Mouse (Mus musculus): ENCODE results near the gene Cdr2. TPM values are rescaled to one million over a fixed set of nuclear protein-coding genes. Genes with fewer than 3 reads are reported as not detected.
A peak's percentile ranks its signal among the peaks of the same experiment; 100 is the strongest.
"Not testable (repeated sequence)": the region's sequence is repeated elsewhere in the genome, so short reads cannot be mapped to it uniquely, and the experiment has no call there.

Gene Cdr2
- 18.1 and 21.2 TPM in 2 replicates for polyA plus RNA-seq (2015; fragmentation: Nextera tagmentation; extraction: Ambion mirVana)

- Histone ChIP-seq H3K4me1 (ENCODE audit: insufficient read depth) (peaks cover 7% of the 10 kb centered on the region; the same call in 1 of the 2 replicates), H3K36me3 (replicated peaks; ENCODE audit: insufficient read depth, low read length) (no peaks in the 10 kb centered on the region), H3K9me3 (ENCODE audit: low read length) (no peaks in the 10 kb centered on the region), H3K27ac (ENCODE audit: low read depth) (peak within 1 kb of the TSS; percentile 93), H3K4me2 (ENCODE audit: low read depth, low read length) (peak within 1 kb of the TSS; percentile 96), H3K9ac (replicated peaks) (peak within 1 kb of the TSS; percentile 81), H3K27me3 (ENCODE audit: insufficient read depth, low read length) (peaks cover 4% of the 10 kb centered on the region; the same call in 1 of the 2 replicates), H3K4me3 (ENCODE audit: low read depth, low read length) (peak within 1 kb of the TSS; percentile 85)
- TF ChIP-seq EP300 (IDR thresholded peaks at IDR 0.05; ENCODE audit: low read depth): no peak
- TF ChIP-seq CTCF (IDR thresholded peaks at IDR 0.05; ENCODE audit: low read depth): no peak
- WGBS (ENCODE audit: insufficient replicate concordance): under 1% methylated on average over 46 of the region's 46 CpGs
- ATAC-seq (peak; percentile 90), DNase-seq (peak; percentile 93)
Measured at GRCm38 (mm10) chr7:120982200-120982841, at the start of gene Cdr2, which contains the start of gene Mfsd13b. TSS of gene Cdr2 (minus strand) at chr7:120982312. TSS of gene Mfsd13b (plus strand) at chr7:120982509.

GRCm38 (mm10) chr7:121029947-121030346, 47.8 kb upstream of the Cdr2 start:
- not testable (repeated sequence) for H3K4me1 ChIP-seq (ENCODE audit: insufficient read depth); H3K9ac ChIP-seq (replicated peaks); DNase-seq; H3K9me3 ChIP-seq (ENCODE audit: low read length); H3K27ac ChIP-seq (ENCODE audit: low read depth); ATAC-seq; H3K4me3 ChIP-seq (ENCODE audit: low read depth, low read length); H3K36me3 ChIP-seq (replicated peaks; ENCODE audit: insufficient read depth, low read length); H3K4me2 ChIP-seq (ENCODE audit: low read depth, low read length); H3K27me3 ChIP-seq (ENCODE audit: insufficient read depth, low read length)

GRCm38 (mm10) chr7:121026300-121026699, 44.2 kb upstream of the Cdr2 start:
- ATAC-seq (no peak), DNase-seq (no peak)
- H3K9ac ChIP-seq (replicated peaks): no peak overlapping the region
- WGBS (ENCODE audit: insufficient replicate concordance): 55% methylated on average over 3 of the region's 3 CpGs
- TF ChIP-seq EP300 (IDR thresholded peaks at IDR 0.05; ENCODE audit: low read depth) (no peak), CTCF (IDR thresholded peaks at IDR 0.05; ENCODE audit: low read depth) (no peak)
- H3K4me1 ChIP-seq (ENCODE audit: insufficient read depth): no peaks in the 10 kb centered on the region
- no peak overlapping the region for H3K4me2 ChIP-seq (ENCODE audit: low read depth, low read length)
- H3K27me3 ChIP-seq (ENCODE audit: insufficient read depth, low read length): no peaks in the 10 kb centered on the region
- no peak overlapping the region for H3K27ac ChIP-seq (ENCODE audit: low read depth)
- H3K36me3 ChIP-seq (replicated peaks; ENCODE audit: insufficient read depth, low read length): no peaks in the 10 kb centered on the region
- H3K9me3 ChIP-seq (ENCODE audit: low read length): no peaks in the 10 kb centered on the region
- H3K4me3 ChIP-seq (ENCODE audit: low read depth, low read length): no peak overlapping the region

- no peak overlapping the region for H3K4me3 ChIP-seq (ENCODE audit: low read depth, low read length)
- 56% methylated on average over 6 of the region's 6 CpGs for WGBS (ENCODE audit: insufficient replicate concordance)
- DNase-seq (no peak), ATAC-seq (no peak)
- 0 out of 2 replicates have a peak overlapping the region, but pooled peaks have one; percentile 4 for H3K4me2 ChIP-seq (ENCODE audit: low read depth, low read length)
- no peaks in the 10 kb centered on the region for H3K9me3 ChIP-seq (ENCODE audit: low read length)
- H3K9ac ChIP-seq (replicated peaks): no peak overlapping the region
- TF ChIP-seq EP300 (IDR thresholded peaks at IDR 0.05; ENCODE audit: low read depth) (no peak), CTCF (IDR thresholded peaks at IDR 0.05; ENCODE audit: low read depth) (no peak)
- no peak overlapping the region; the same call in 1 of the 2 replicates for H3K27ac ChIP-seq (ENCODE audit: low read depth)
- no peaks in the 10 kb centered on the region for H3K27me3 ChIP-seq (ENCODE audit: insufficient read depth, low read length)
- no peaks in the 10 kb centered on the region for H3K36me3 ChIP-seq (replicated peaks; ENCODE audit: insufficient read depth, low read length)
- no peaks in the 10 kb centered on the region for H3K4me1 ChIP-seq (ENCODE audit: insufficient read depth)
Measured at GRCm38 (mm10) chr7:121025221-121026008, 43.3 kb upstream of the Cdr2 start.

- Histone ChIP-seq H3K9me3 (ENCODE audit: low read length) (no peaks in the 10 kb centered on the region), H3K4me3 (ENCODE audit: low read depth, low read length) (no peak overlapping the region), H3K4me2 (ENCODE audit: low read depth, low read length) (no peak overlapping the region), H3K27me3 (ENCODE audit: insufficient read depth, low read length) (no peaks in the 10 kb centered on the region), H3K36me3 (replicated peaks; ENCODE audit: insufficient read depth, low read length) (no peaks in the 10 kb centered on the region), H3K4me1 (ENCODE audit: insufficient read depth) (no peaks in the 10 kb centered on the region), H3K27ac (ENCODE audit: low read depth) (no peak overlapping the region), H3K9ac (replicated peaks) (no peak overlapping the region)
- DNase-seq (no peak), ATAC-seq (no peak)
- no peak for TF ChIP-seq EP300 (IDR thresholded peaks at IDR 0.05; ENCODE audit: low read depth)
- peak; percentile 52 for TF ChIP-seq CTCF (IDR thresholded peaks at IDR 0.05; ENCODE audit: low read depth)
- WGBS (ENCODE audit: insufficient replicate concordance): 32% methylated on average over 8 of the region's 8 CpGs
Measured at GRCm38 (mm10) chr7:121020277-121020676, 38.2 kb upstream of the Cdr2 start.

- H3K4me1 ChIP-seq (ENCODE audit: insufficient read depth): no peaks in the 10 kb centered on the region
- no peaks in the 10 kb centered on the region for H3K27me3 ChIP-seq (ENCODE audit: insufficient read depth, low read length)
- no peak overlapping the region for H3K4me3 ChIP-seq (ENCODE audit: low read depth, low read length)
- TF ChIP-seq EP300 (IDR thresholded peaks at IDR 0.05; ENCODE audit: low read depth) (no peak), CTCF (IDR thresholded peaks at IDR 0.05; ENCODE audit: low read depth) (no peak)
- ATAC-seq: no peak
- no peak for DNase-seq
- no peaks in the 10 kb centered on the region for H3K9me3 ChIP-seq (ENCODE audit: low read length)
- H3K27ac ChIP-seq (ENCODE audit: low read depth): no peak overlapping the region
- 69% methylated on average over 3 of the region's 3 CpGs for WGBS (ENCODE audit: insufficient replicate concordance)
- H3K9ac ChIP-seq (replicated peaks): no peak overlapping the region
- no peaks in the 10 kb centered on the region for H3K36me3 ChIP-seq (replicated peaks; ENCODE audit: insufficient read depth, low read length)
- H3K4me2 ChIP-seq (ENCODE audit: low read depth, low read length): no peak overlapping the region
Measured at GRCm38 (mm10) chr7:121018778-121019177, 36.7 kb upstream of the Cdr2 start.

Measured in liver, postnatal 0 days (tissue).